Mouse (Mus musculus) ZHBTc4 (cell line): ENCODE data around the gene Smad3.
A peak's percentile ranks its signal among the peaks of the same experiment; 100 is the strongest.

Experiments
- DNase-seq: peaks from one replicate; pipeline ENCODE4 v3.0.0-alpha.2; 2011; ENCODE audit warnings: low read depth, low spot score

Gene Smad3

GRCm38 (mm10) chr9:63633334-63633733, 124.5 kb downstream of the Smad3 start:
- peak; percentile 47 for DNase-seq

- DNase-seq, result no peak
Observed at GRCm38 (mm10) chr9:63632924-63633323, 124.9 kb downstream of the Smad3 start.

- no peak for DNase-seq
Observed at GRCm38 (mm10) chr9:63632045-63632444, 125.7 kb downstream of the Smad3 start.

- DNase-seq, result no peak
Observed at GRCm38 (mm10) chr9:63625090-63625756, 132.6 kb downstream of the Smad3 start.

- DNase-seq, result no peak
Observed at GRCm38 (mm10) chr9:63623895-63624569, 133.8 kb downstream of the Smad3 start.

- no peak for DNase-seq
Observed at GRCm38 (mm10) chr9:63617967-63618366, 139.8 kb downstream of the Smad3 start.

- DNase-seq, result no peak
Observed at GRCm38 (mm10) chr9:63614018-63614985, 143.5 kb downstream of the Smad3 start.

- no peak for DNase-seq
Observed at GRCm38 (mm10) chr9:63613569-63613968, 144.2 kb downstream of the Smad3 start.

GRCm38 (mm10) chr9:63612565-63613515, 145.0 kb downstream of the Smad3 start:
- peak; percentile 33 for DNase-seq

GRCm38 (mm10) chr9:63611967-63612366, 145.8 kb downstream of the Smad3 start:
- no peak for DNase-seq

- no peak for DNase-seq
Observed at GRCm38 (mm10) chr9:63610841-63611366, 146.9 kb downstream of the Smad3 start.

GRCm38 (mm10) chr9:63610231-63610630, 147.6 kb downstream of the Smad3 start:
- DNase-seq, result peak; percentile 71

- DNase-seq, result no peak
Observed at GRCm38 (mm10) chr9:63609776-63610175, 148.0 kb downstream of the Smad3 start.

GRCm38 (mm10) chr9:63609246-63609645, 148.5 kb downstream of the Smad3 start:
- DNase-seq, result no peak

GRCm38 (mm10) chr9:63608006-63608405, 149.8 kb downstream of the Smad3 start:
- no peak for DNase-seq

GRCm38 (mm10) chr9:63606594-63606993, 151.2 kb downstream of the Smad3 start:
- peak; percentile 73 for DNase-seq

GRCm38 (mm10) chr9:63603849-63604248, 153.9 kb downstream of the Smad3 start:
- no peak for DNase-seq

- peak; percentile 99 for DNase-seq
Observed at GRCm38 (mm10) chr9:63602043-63602939, 155.5 kb downstream of the Smad3 start, which contains the start of the genes Iqch and Aagab. Gene Iqch (minus strand): TSS chr9:63602493. Gene Aagab (plus strand): TSS chr9:63602660.
